16 mouse cellular contexts compared by ENCODE assay signal in genomic region chr4:63006198-63007155, GRCm38 (mm10). TPM values are rescaled to one million over a fixed set of nuclear protein-coding genes. Genes with fewer than 3 reads are reported as not detected.
DNase-seq lines count a peak whose midpoint lies in the region; ATAC-seq lines count a peak whose summit lies in the region.
"Had no signal": no experiment of that assay in that cellular context is flagged by ENCODE, and none has a peak within 500 bp of the region (broad histone marks: within the 10 kb centered on the region; RNA-seq: fewer than 3 reads in every experiment).

No protein-coding gene starts in this region.

- H3K9ac ChIP-seq in kidney, embryonic 15.5 days: no peak overlapping the region
- H3K9ac ChIP-seq: limb, embryonic 12.5 days had no signal

- DNase-seq in heart, adult 11 months: peak; percentile 79
- no peak for DNase-seq in heart, adult 18-20 months
- no peak for DNase-seq in kidney, adult 11 months
- peak; percentile 37 for DNase-seq in testis, postnatal 10 days (ENCODE audit: low spot score)
- no peak for DNase-seq in testis, postnatal 14 days (ENCODE audit: low spot score)
- DNase-seq in right cerebral cortex, postnatal 25 days: no peak
- DNase-seq in urinary bladder, postnatal 10 days (ENCODE audit: low spot score): no peak
- DNase-seq: adrenal gland, adult 2 months; cerebellum, postnatal 10 days; kidney, adult 2 months; lung, postnatal 14 days; midbrain, embryonic 14.5 days had no signal

- H3K36me3 ChIP-seq in kidney, embryonic 15.5 days: no peaks in the 10 kb centered on the region

- no peak overlapping the region for H3K4me2 ChIP-seq in kidney, embryonic 15.5 days
- H3K4me2 ChIP-seq: limb, embryonic 12.5 days had no signal

- WGBS in kidney, embryonic 15.5 days: 54% methylated on average over 7 of the region's 7 CpGs

- H3K4me1 ChIP-seq in kidney, embryonic 15.5 days: peaks cover 43% of the 10 kb centered on the region

- no peak for ATAC-seq in kidney, embryonic 15.5 days (replicated peaks; ENCODE audit: low FRiP score)

- no peak overlapping the region for H3K4me3 ChIP-seq in kidney, embryonic 15.5 days (replicated peaks)
- H3K4me3 ChIP-seq: embryonic facial prominence, embryonic 10.5 days; limb, embryonic 12.5 days had no signal

- no peaks in the 10 kb centered on the region for H3K27me3 ChIP-seq in kidney, embryonic 15.5 days
- H3K27me3 ChIP-seq: limb, embryonic 12.5 days had no signal

- H3K27ac ChIP-seq in kidney, embryonic 15.5 days: 0 out of 2 replicates have a peak overlapping the region, but pooled peaks have one; percentile 27
- H3K27ac ChIP-seq: embryonic facial prominence, embryonic 10.5 days; limb, embryonic 12.5 days had no signal

- H3K9me3 ChIP-seq in kidney, embryonic 15.5 days (replicated peaks): no peaks in the 10 kb centered on the region
- H3K9me3 ChIP-seq: embryonic facial prominence, embryonic 10.5 days; limb, embryonic 12.5 days had no signal

RNA-seq across cellular contexts. Expression of gene Zfp618, which starts 41.1 kb away (rescaled TPM):
- under 1 TPM; 0.20 to 0.23 TPM for total RNA-seq in heart, adult 18-20 months (2021)
- 35.2 and 39.5 TPM in 2 replicates for polyA plus RNA-seq in kidney, embryonic 15.5 days (2015; fragmentation: Nextera tagmentation; extraction: Ambion mirVana)
- total RNA-seq: neutrophil, adult 5-6 weeks had no signal

Comparison
In these comparisons a context has a peak if more than half of its experiments do, and no peak if none do; other contexts are left out.
1. DNase-seq: peak in heart, adult 11 months (single experiment) and testis, postnatal 10 days (single experiment); none in heart, adult 18-20 months (0 of 2), kidney, adult 11 months (single experiment), testis, postnatal 14 days (single experiment), right cerebral cortex, postnatal 25 days (single experiment) and urinary bladder, postnatal 10 days (single experiment).